Mouse (Mus musculus): ENCODE measurements at regions not wholly inside any gene's neighbourhood (a gene's known extent, or its start where the extent isn't known, plus 50 kb on each side); places are given as distances from the start of the nearest gene placed in this dataset.

DNA sequence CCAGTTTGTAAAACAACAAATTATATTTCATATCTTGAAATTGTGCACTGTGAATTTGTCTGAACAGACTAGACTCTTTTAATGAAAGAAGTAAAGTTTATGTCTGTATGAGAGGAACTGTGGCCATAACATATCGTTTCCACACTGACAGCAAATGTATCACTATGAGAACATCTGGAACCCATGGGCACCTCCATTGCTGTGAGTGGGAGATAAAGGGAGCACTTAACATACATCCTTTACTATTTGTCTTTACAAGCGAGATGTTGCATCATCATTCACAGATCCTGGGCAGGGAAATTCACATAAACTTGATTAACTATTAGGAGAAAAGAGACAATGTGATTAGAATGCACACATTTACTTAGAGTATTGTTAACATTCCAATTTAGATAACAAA lies 476.2 kb downstream of the Cdh9 start:
- TF ChIP-seq CTCF (conservative IDR thresholded peaks at IDR 0.05; ENCODE audit: insufficient read depth, insufficient read length, low read depth, low read length) (no peak), POLR2A (IDR thresholded peaks at IDR 0.05; ENCODE audit: low read depth, low read length) (no peak)

Measured in kidney, adult 2 months (tissue).